Mouse (Mus musculus) heart, postnatal 10 days (tissue): Measurements from ENCODE around the gene Ackr4. TPM values are rescaled to one million over a fixed set of nuclear protein-coding genes. Genes with fewer than 3 reads are reported as not detected.

ENCODE experiments used
- DNase-seq, 2 experiments: peaks; one replicate each; pipeline ENCODE4 v3.0.0; 2021
- intact Hi-C: fragments of 180-260 bp; cut with DNase I; formaldehyde crosslinking; loops from one replicate; pipeline ENCODE4 v1.15.1; 2025
- total RNA-seq, 2 experiments: library from RNA; stranded (reverse); gene quantifications; 2 replicates each; pipeline ENCODE4 v1.2.3; 2021

Ackr4 gene
- total RNA-seq, 2 experiments from 2014 or later = 4.8 to 8.8 TPM

- intact Hi-C loops = no loop called here
Measured at GRCm38 (mm10) chr9:104108571-104109143, 18.1 kb downstream of the Ackr4 start.

GRCm38 (mm10) chr9:104107482-104107881, 19.3 kb downstream of the Ackr4 start:
- DNase-seq = peak in 1 of 2 experiments; percentile 24
- intact Hi-C loops = no loop called here

More at GRCm38 (mm10) chr9:104108571-104109143, 18.1 kb downstream of the Ackr4 start:
- DNase-seq = peak in 1 of 2 experiments; percentile 25

GRCm38 (mm10) chr9:104106930-104107329, 19.8 kb downstream of the Ackr4 start:
- DNase-seq = no peak
- intact Hi-C loops = no loop called here

- intact Hi-C loops = no loop called here
- DNase-seq = no peak
Measured at GRCm38 (mm10) chr9:104104986-104105385, 21.7 kb downstream of the Ackr4 start.

GRCm38 (mm10) chr9:104102901-104103300, 23.8 kb downstream of the Ackr4 start:
- intact Hi-C loops = no loop called here
- no peak for DNase-seq

GRCm38 (mm10) chr9:104102301-104102700, 24.4 kb downstream of the Ackr4 start:
- intact Hi-C loops = no loop called here
- DNase-seq = peak; percentile 36 to 47

- intact Hi-C loops = no loop called here
- DNase-seq = no peak
Measured at GRCm38 (mm10) chr9:104101458-104101857, 25.3 kb downstream of the Ackr4 start.

GRCm38 (mm10) chr9:104100822-104101221, 25.9 kb downstream of the Ackr4 start:
- intact Hi-C loops = no loop called here
- no peak for DNase-seq

- no peak for DNase-seq
- intact Hi-C loops = no loop called here
Measured at GRCm38 (mm10) chr9:104099060-104099459, 27.7 kb downstream of the Ackr4 start.

- intact Hi-C loops = no loop called here
- no peak for DNase-seq
Measured at GRCm38 (mm10) chr9:104098256-104098655, 28.5 kb downstream of the Ackr4 start.

- intact Hi-C loops = no loop called here
- DNase-seq = no peak
Measured at GRCm38 (mm10) chr9:104092945-104093344, 33.8 kb downstream of the Ackr4 start.

- intact Hi-C loops = loop anchor here (5.0 kb wide), 1 partner anchor 54 kb away; no protein-coding TSS in a partner anchor
Measured at GRCm38 (mm10) chr9:104088555-104088954, 38.2 kb downstream of the Ackr4 start.

GRCm38 (mm10) chr9:104085730-104086429, 40.9 kb downstream of the Ackr4 start:
- no peak for DNase-seq
- intact Hi-C loops = loop anchor here (5.0 kb wide), 1 partner anchor 56 kb away; no protein-coding TSS in a partner anchor

More at GRCm38 (mm10) chr9:104088555-104088954, 38.2 kb downstream of the Ackr4 start:
- peak; percentile 60 to 63 for DNase-seq

- DNase-seq = no peak
- intact Hi-C loops = no loop called here
Measured at GRCm38 (mm10) chr9:104080038-104080437, 46.7 kb downstream of the Ackr4 start.

- intact Hi-C loops = loop anchor here (5.0 kb wide), 2 partner anchors 83 to 228 kb away; no protein-coding TSS in a partner anchor
- DNase-seq = peak; percentile 23 to 58
Measured at GRCm38 (mm10) chr9:104079379-104079778, 47.4 kb downstream of the Ackr4 start.

GRCm38 (mm10) chr9:104078780-104079179, 48.0 kb downstream of the Ackr4 start:
- intact Hi-C loops = loop anchor here (5.0 kb wide), 2 partner anchors 84 to 229 kb away; no protein-coding TSS in a partner anchor

GRCm38 (mm10) chr9:104075808-104076207, 50.9 kb downstream of the Ackr4 start:
- peak in 1 of 2 experiments; percentile 16 for DNase-seq
- intact Hi-C loops = loop anchor here (5.0 kb wide), 2 partner anchors 86 to 231 kb away; no protein-coding TSS in a partner anchor

More at GRCm38 (mm10) chr9:104078780-104079179, 48.0 kb downstream of the Ackr4 start:
- DNase-seq = no peak

- intact Hi-C loops = no loop called here
- DNase-seq = no peak
Measured at GRCm38 (mm10) chr9:104070863-104071604, 55.7 kb downstream of the Ackr4 start.

- intact Hi-C loops = no loop called here
- DNase-seq = no peak
Measured at GRCm38 (mm10) chr9:104070241-104070640, 56.5 kb downstream of the Ackr4 start.

- intact Hi-C loops = no loop called here
- DNase-seq = no peak
Measured at GRCm38 (mm10) chr9:104064571-104064970, 62.2 kb downstream of the Ackr4 start.
